Mouse (Mus musculus): ENCODE data around the gene Zfp825.
"Not testable (repeated sequence)": the region's sequence is repeated elsewhere in the genome, so short reads cannot be mapped to it uniquely, and the experiment has no call there.

Gene Zfp825

DNA sequence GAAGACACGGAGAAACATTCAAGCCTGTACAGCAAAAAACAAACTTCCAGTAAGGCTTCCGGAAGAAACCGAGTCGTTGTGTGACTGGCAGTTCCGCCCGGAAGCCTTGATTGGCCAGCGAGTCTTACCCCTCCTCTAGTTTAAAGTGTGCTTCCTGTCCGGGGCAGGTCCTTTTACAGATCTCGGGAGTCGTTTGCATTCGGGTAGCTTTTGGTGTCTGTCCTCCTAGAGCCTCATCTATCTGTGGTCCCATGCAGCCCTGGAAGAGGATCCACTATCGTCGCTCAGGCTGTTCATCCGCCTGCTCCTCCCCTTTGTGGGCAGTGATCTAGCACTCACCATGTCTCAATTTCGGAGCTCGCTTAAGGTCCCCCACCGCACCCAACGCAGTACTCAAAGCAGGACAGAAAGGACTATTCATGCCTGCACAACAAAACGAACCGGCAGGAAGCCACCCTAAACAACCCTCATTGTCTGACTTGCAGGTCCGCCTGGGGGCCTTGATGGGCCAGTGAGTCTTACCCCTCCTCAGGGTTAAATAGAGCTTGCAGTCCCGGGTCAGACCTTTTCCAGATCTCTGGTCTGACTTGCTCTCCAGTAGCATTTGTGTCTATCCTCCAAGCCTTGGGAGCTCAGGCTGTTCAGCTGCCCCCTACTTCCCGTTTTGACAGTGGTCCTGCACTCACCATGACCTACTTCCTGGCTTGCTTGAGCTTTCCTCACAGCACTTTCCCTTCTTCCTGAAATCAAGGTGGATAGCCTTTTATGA is at the start of gene Zfp825:
TSS of gene Zfp825 (minus strand) at position 82 of the 769 bp plus-strand sequence.
- DNase-seq (ENCODE audit: low spot score): peak; percentile 83

DNA sequence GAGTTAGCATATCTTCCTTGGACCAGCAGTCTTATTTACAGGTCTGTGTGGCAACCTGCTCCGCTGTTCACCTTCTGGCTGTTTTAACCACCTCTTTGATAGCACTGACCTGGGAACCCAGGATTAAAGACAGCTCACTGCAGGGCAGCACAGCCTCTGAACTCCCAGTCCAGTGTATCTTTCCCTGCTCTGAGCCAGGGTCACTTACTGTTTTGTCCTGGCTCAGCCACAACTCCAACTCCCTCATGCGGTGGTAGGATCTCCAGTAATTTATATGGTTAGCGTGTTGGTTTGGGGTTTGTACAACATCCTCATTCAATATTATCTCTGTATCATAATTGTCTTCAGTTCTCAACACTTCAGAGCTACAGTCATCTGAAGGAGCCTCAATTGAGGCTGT is 41.6 kb upstream of the Zfp825 start:
- DNase-seq (ENCODE audit: low spot score): not testable (repeated sequence)

- peak; percentile 88 for DNase-seq (ENCODE audit: low spot score)
These were observed 41.1 kb upstream of the Zfp825 start for GRCm38 (mm10) chr13:74534864-74535263.

GRCm38 (mm10) chr13:74534096-74534495 is 40.3 kb upstream of the Zfp825 start:
- DNase-seq (ENCODE audit: low spot score): no peak

DNA sequence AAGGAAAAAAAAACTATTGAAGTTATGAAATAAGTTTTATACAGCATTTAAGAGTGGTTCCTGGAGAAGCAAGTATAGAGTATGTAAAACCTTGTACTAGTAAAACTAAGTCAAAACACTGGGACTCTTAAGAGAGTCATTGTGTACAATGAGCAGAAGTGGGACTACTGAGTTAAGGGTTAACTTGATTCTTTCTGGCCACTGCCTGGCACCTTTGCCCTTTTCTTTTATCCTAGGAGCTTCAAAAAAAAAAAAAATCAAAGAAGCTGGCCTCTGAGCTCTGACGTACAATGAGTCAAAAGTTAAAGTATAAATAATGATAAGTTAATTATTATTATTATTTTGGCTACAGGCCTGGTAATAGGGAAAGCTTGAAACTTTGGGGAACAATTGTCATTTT is 37.5 kb upstream of the Zfp825 start:
- not testable (repeated sequence) for DNase-seq (ENCODE audit: low spot score)

- DNase-seq (ENCODE audit: low spot score): not testable (repeated sequence)
These were observed 35.6 kb upstream of the Zfp825 start for GRCm38 (mm10) chr13:74529372-74529715.

- DNase-seq (ENCODE audit: low spot score): not testable (repeated sequence)
These were observed 35.0 kb upstream of the Zfp825 start for GRCm38 (mm10) chr13:74528519-74529371.

DNA sequence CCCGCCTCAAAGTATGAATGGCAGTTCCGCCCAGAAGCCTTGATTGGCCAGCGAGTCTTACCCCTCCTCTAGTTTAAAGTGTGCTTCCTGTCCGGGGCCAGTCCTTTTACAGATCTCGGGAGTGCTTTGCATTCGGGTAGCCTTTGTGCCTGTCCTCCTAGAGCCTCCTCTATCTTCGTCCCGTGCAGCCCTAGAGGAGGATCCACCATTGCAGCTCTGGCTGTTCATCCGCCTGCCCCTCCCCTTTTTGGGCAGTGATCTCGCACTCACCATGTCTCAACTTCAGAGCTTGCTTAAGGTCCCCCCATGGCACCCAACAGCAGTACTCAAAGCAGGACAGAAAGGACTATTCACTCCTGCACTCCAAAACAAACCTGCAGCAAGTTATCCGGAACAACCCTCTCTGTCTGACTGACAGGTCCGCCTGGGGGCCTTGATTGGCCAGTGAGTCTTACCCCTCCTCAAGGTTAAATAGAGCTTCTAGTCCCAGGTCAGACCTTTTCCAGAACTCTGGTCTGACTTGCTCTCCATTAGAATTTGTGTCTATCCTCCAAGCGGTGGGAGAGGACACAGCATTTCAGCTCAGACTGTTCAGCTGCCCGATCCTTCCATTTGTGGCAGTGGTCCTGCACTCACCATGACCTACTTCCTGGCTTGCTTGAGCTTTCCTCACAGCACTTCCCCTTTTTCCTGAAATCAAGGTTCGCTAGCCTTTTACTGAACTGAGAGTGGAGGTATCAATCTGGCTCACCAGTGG is 28.9 kb upstream of the Zfp825 start:
- DNase-seq (ENCODE audit: low spot score): peak; percentile 82

DNA sequence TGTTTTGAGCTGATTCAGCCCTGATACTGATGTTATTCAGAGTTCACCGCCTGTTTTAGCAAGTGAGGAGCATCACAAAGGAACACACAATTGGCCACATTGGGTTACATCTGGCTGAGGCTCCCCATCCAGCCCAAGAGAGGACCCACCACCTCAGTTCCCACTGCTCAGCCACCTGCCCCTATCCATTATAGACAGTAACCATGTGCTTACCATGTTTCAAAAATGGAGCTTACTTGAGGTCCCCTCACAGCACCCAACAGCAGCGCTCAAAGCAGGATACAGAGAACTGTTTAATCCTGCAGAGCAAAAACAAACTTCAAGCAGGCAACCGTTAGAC is 28.3 kb upstream of the Zfp825 start:
- not testable (repeated sequence) for DNase-seq (ENCODE audit: low spot score)

GRCm38 (mm10) chr13:74507981-74508380 is 14.2 kb upstream of the Zfp825 start:
- not testable (repeated sequence) for DNase-seq (ENCODE audit: low spot score)

DNA sequence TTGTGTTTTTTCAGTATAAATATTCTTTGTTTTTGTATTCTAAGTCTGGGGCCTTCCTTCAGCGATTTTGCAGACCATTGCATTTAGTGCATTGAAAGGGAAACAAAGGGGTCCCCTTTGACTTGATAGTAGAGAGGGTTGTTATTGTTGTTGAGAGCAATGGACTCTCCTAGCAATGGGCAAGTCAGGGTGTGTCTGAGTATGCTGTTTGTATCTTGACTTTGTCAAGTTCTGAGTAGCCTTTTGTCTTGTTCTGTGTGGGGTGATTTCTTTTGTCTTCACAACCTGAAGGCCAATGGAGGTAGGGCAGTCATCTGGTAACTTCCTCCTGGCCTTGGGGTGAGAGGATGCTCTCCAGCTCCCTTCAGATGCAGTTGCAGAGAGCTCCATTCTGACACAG is 9.1 kb upstream of the Zfp825 start:
- not testable (repeated sequence) for DNase-seq (ENCODE audit: low spot score)

DNA sequence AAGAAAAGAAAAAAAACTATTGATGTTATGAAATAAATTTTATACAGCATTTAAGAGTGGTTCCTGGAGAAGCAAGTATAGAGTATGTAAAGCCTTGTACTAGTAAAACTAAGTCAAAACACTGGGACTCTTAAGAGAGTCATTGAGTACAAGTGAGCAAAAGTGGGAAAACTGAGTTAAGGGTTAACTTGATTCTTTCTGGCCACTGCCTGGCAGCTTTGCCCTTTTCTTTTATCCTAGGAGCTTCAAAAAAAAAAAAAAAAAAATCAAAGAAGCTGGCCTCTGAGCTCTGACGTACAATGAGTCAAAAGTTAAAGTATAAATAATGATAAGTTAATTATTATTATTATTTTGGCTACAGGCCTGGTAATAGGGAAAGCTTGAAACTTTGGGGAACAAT is 5.9 kb upstream of the Zfp825 start:
- DNase-seq (ENCODE audit: low spot score): not testable (repeated sequence)

GRCm38 (mm10) chr13:74484326-74484725 is 9.5 kb downstream of the Zfp825 start:
- DNase-seq (ENCODE audit: low spot score): not testable (repeated sequence)

DNA sequence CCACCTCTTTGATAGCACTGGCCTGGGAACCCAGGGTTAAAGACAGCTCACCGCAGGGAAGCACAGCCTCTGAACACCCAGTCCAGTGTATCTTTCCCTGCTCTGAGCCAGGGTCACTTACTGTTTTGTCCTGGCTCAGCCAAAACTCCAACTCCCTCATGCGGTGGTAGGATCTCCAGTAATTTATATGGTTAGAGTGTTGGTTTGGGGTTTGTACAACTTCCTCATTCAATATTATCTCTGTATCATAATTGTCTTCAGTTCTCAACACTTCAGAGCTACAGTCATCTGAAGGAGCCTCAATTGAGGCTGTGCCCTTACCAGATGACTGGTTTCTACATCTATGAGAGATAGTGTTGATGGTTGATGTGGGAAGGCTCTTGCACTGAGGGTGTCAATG is 22.3 kb downstream of the Zfp825 start:
- not testable (repeated sequence) for DNase-seq (ENCODE audit: low spot score)

DNA sequence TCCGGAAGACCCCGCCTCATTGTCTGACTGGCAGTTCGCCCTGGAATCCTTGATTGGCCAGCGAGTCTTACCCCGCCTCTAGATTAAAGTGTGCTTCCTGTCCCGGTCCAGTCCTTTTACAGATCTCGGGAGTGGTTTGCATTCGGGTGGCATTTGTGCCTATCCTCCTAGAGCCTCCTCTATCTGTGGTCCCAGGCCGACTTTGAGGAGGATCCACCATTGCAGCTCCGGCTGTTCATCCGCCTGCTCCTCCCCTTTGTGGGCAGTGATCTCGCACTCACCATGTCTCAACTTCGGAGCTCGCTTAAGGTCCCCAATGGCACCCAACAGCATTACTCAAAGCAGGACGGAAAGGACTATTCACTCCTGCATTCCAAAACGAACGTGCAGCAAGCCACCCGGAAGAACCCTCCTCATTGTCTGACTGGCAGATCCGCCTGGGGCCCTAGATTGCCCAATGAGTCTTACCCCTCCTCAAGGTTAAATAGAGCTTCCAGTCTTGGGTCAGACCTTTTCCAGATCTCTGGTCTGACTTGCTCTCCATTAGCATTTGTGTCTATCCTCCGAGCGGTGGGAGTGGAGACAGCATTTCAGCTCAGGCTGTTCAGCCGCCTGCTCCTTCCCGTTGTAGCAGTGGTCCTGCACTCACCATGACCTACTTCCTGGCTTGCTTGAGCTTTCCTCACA is 30.9 kb downstream of the Zfp825 start:
- peak; percentile 88 for DNase-seq (ENCODE audit: low spot score)

GRCm38 (mm10) chr13:74462318-74462698 is 31.5 kb downstream of the Zfp825 start:
- not testable (repeated sequence) for DNase-seq (ENCODE audit: low spot score)

- DNase-seq (ENCODE audit: low spot score): no peak
These were observed 53.9 kb downstream of the Zfp825 start for GRCm38 (mm10) chr13:74439895-74440294.

Data from retina, embryonic 14.5 days (tissue).